20 mouse cellular contexts compared by ENCODE assay signal in the genomic region with DNA sequence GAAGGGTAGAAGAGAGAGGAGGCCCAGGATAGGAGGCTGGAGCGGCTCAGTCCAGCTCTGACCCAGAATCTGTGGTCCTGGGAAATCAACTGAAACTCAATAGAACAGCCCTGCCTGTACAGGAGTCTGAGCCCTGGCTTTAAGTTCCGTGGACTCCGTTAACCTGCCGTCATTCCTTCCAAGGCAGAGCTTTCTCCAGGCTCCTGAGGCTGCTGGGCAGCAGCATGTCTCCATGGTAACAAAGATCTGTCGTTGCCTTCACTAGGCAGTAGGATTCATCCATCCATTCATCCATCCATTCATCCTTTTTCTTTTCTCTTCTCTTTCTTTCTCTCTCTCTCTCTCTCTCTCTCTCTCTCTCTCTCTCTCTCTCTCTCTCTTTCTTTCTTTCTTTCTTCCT. TPM values are rescaled to one million over a fixed set of nuclear protein-coding genes. Genes with fewer than 3 reads are reported as not detected.
DNase-seq lines count a peak whose midpoint lies in the region; ATAC-seq and TF ChIP-seq lines count a peak whose summit lies in the region.
"Had no signal": no experiment of that assay in that cellular context is flagged by ENCODE, and none has a peak within 500 bp of the region (broad histone marks: within the 10 kb centered on the region; RNA-seq: fewer than 3 reads in every experiment).

No protein-coding gene starts in this region.

- H3K36me3 ChIP-seq in hindbrain, embryonic 10.5 days, result no peaks in the 10 kb centered on the region
- H3K36me3 ChIP-seq in hindbrain, embryonic 12.5 days, result no peaks in the 10 kb centered on the region
- no peaks in the 10 kb centered on the region for H3K36me3 ChIP-seq in hindbrain, postnatal 0 days (ENCODE audit: insufficient read depth, low read length)
- no peaks in the 10 kb centered on the region for H3K36me3 ChIP-seq in midbrain, embryonic 15.5 days (replicated peaks)
- no peaks in the 10 kb centered on the region for H3K36me3 ChIP-seq in stomach, postnatal 0 days (ENCODE audit: control insufficient read depth, insufficient read depth, low read length)
- H3K36me3 ChIP-seq: embryonic facial prominence, embryonic 15.5 days; heart, embryonic 10.5 days; hindbrain, embryonic 15.5 days; liver, embryonic 13.5 days had no signal

- H3K4me1 ChIP-seq in hindbrain, embryonic 10.5 days (replicated peaks), result peaks cover 71% of the 10 kb centered on the region
- peaks cover 14% of the 10 kb centered on the region for H3K4me1 ChIP-seq in hindbrain, embryonic 12.5 days
- H3K4me1 ChIP-seq in hindbrain, postnatal 0 days (ENCODE audit: insufficient read depth, low read length), result 0 out of 2 replicates have a peak, but pooled peaks cover 5% of the 10 kb centered on the region
- peaks cover 16% of the 10 kb centered on the region for H3K4me1 ChIP-seq in midbrain, embryonic 15.5 days
- no peaks in the 10 kb centered on the region for H3K4me1 ChIP-seq in stomach, postnatal 0 days (replicated peaks; ENCODE audit: control insufficient read depth, insufficient read depth)
- H3K4me1 ChIP-seq: liver, embryonic 13.5 days had no signal

- no peaks in the 10 kb centered on the region for H3K9me3 ChIP-seq in hindbrain, embryonic 10.5 days
- H3K9me3 ChIP-seq in hindbrain, embryonic 12.5 days (replicated peaks), result no peaks in the 10 kb centered on the region
- H3K9me3 ChIP-seq in hindbrain, postnatal 0 days (ENCODE audit: low read length), result no peaks in the 10 kb centered on the region
- no peaks in the 10 kb centered on the region for H3K9me3 ChIP-seq in midbrain, embryonic 15.5 days
- no peaks in the 10 kb centered on the region for H3K9me3 ChIP-seq in stomach, postnatal 0 days (ENCODE audit: control insufficient read depth, low read length)
- H3K9me3 ChIP-seq: embryonic facial prominence, embryonic 15.5 days; heart, embryonic 10.5 days; hindbrain, embryonic 15.5 days; liver, embryonic 13.5 days had no signal

- peak overlapping the region; percentile 70 for H3K27ac ChIP-seq in hindbrain, embryonic 10.5 days
- H3K27ac ChIP-seq in hindbrain, embryonic 12.5 days, result no peak overlapping the region
- H3K27ac ChIP-seq in hindbrain, postnatal 0 days, result 0 out of 2 replicates have a peak overlapping the region, but pooled peaks have one; percentile 4
- peak overlapping the region; percentile 65 for H3K27ac ChIP-seq in midbrain, embryonic 15.5 days
- no peak overlapping the region for H3K27ac ChIP-seq in stomach, postnatal 0 days (replicated peaks)
- H3K27ac ChIP-seq: embryonic facial prominence, embryonic 15.5 days; heart, embryonic 10.5 days; left cerebral cortex, adult 2 months; liver, embryonic 13.5 days had no signal

- H3K27me3 ChIP-seq in hindbrain, embryonic 10.5 days (ENCODE audit: insufficient read depth, poor library complexity, severe bottlenecking), result peaks cover 3% of the 10 kb centered on the region; the same call in 1 of the 2 replicates
- 0 out of 2 replicates have a peak, but pooled peaks cover 3% of the 10 kb centered on the region for H3K27me3 ChIP-seq in hindbrain, embryonic 12.5 days
- H3K27me3 ChIP-seq in hindbrain, postnatal 0 days (ENCODE audit: insufficient read depth, low read length), result no peaks in the 10 kb centered on the region
- no peaks in the 10 kb centered on the region for H3K27me3 ChIP-seq in midbrain, embryonic 15.5 days (replicated peaks)
- H3K27me3 ChIP-seq in stomach, postnatal 0 days (ENCODE audit: control insufficient read depth, insufficient read depth, low read length), result no peaks in the 10 kb centered on the region
- H3K27me3 ChIP-seq: hindbrain, embryonic 15.5 days; liver, embryonic 13.5 days had no signal

- H3K9ac ChIP-seq in hindbrain, embryonic 12.5 days, result no peak overlapping the region
- no peak overlapping the region for H3K9ac ChIP-seq in hindbrain, postnatal 0 days (replicated peaks; ENCODE audit: low read length)
- no peak overlapping the region for H3K9ac ChIP-seq in midbrain, embryonic 15.5 days
- H3K9ac ChIP-seq in stomach, postnatal 0 days (ENCODE audit: low read length), result no peak overlapping the region
- H3K9ac ChIP-seq: embryonic facial prominence, embryonic 15.5 days; hindbrain, embryonic 15.5 days; liver, embryonic 13.5 days; lung, embryonic 14.5 days had no signal

- no peak for ATAC-seq in hindbrain, embryonic 12.5 days (ENCODE audit: low FRiP score)
- no peak; the same call in 1 of the 2 replicates for ATAC-seq in hindbrain, postnatal 0 days
- ATAC-seq in midbrain, embryonic 15.5 days (replicated peaks), result peak; percentile 82
- no peak for ATAC-seq in CD4-positive, CD25-positive, alpha-beta regulatory T cell, adult 4 months
- no peak for ATAC-seq in stomach, postnatal 0 days (ENCODE audit: low FRiP score, low TSS enrichment)

- TF ChIP-seq POLR2A in brain, embryonic 14.5 days (IDR thresholded peaks at IDR 0.05; ENCODE audit: borderline replicate concordance, extremely low read depth, insufficient read depth, insufficient read length, poor library complexity, severe bottlenecking), result no peak

- no peak for DNase-seq in hindbrain, embryonic 10.5 days (ENCODE audit: low spot score)
- DNase-seq in brain, embryonic 14.5 days (ENCODE audit: low read depth), result peak; percentile 70
- DNase-seq in hindbrain, postnatal 0 days (ENCODE audit: low spot score), result peak; percentile 59
- DNase-seq in stomach, postnatal 0 days (ENCODE audit: low spot score), result no peak
- DNase-seq: B cell, adult 2 months; cerebellum, adult 9-11 months; kidney, adult 8-10 months; kidney, postnatal 14 days; liver, embryonic 13.5 days; lung, embryonic 14.5 days; lung, postnatal 36 days had no signal

- WGBS in hindbrain, embryonic 10.5 days, result 46% methylated on average over 5 of the region's 5 CpGs
- 42% methylated on average over 5 of the region's 5 CpGs for WGBS in hindbrain, embryonic 12.5 days
- 22% methylated on average over 5 of the region's 5 CpGs for WGBS in hindbrain, postnatal 0 days
- WGBS in midbrain, embryonic 15.5 days, result 19% methylated on average over 5 of the region's 5 CpGs
- 39% methylated on average over 5 of the region's 5 CpGs for WGBS in stomach, postnatal 0 days

- no peak overlapping the region for H3K4me2 ChIP-seq in hindbrain, embryonic 12.5 days (replicated peaks)
- H3K4me2 ChIP-seq in hindbrain, postnatal 0 days (ENCODE audit: low read depth, low read length), result no peak overlapping the region
- no peak overlapping the region for H3K4me2 ChIP-seq in midbrain, embryonic 15.5 days
- H3K4me2 ChIP-seq in stomach, postnatal 0 days (replicated peaks; ENCODE audit: low read depth), result no peak overlapping the region
- H3K4me2 ChIP-seq: embryonic facial prominence, embryonic 15.5 days; hindbrain, embryonic 15.5 days; liver, embryonic 13.5 days; lung, embryonic 14.5 days had no signal

- no peak for TF ChIP-seq EP300 in stomach, postnatal 0 days (optimal IDR thresholded peaks at IDR 0.05)

- no peak for TF ChIP-seq CTCF in brain, embryonic 14.5 days (IDR thresholded peaks at IDR 0.05; ENCODE audit: borderline replicate concordance, extremely low read depth, insufficient read depth, insufficient read length)
- no peak for TF ChIP-seq CTCF in hindbrain, postnatal 0 days (IDR thresholded peaks at IDR 0.05; ENCODE audit: low read depth)
- TF ChIP-seq CTCF in stomach, postnatal 0 days (IDR thresholded peaks at IDR 0.05; ENCODE audit: low read depth), result no peak

- no peak overlapping the region for H3K4me3 ChIP-seq in hindbrain, embryonic 10.5 days
- H3K4me3 ChIP-seq in hindbrain, embryonic 12.5 days, result no peak overlapping the region
- H3K4me3 ChIP-seq in hindbrain, postnatal 0 days (ENCODE audit: low read length), result no peak overlapping the region
- H3K4me3 ChIP-seq in midbrain, embryonic 15.5 days, result no peak overlapping the region
- H3K4me3 ChIP-seq in stomach, postnatal 0 days (ENCODE audit: low read depth, low read length), result no peak overlapping the region
- H3K4me3 ChIP-seq: embryonic facial prominence, embryonic 15.5 days; heart, embryonic 10.5 days; hindbrain, embryonic 15.5 days; left cerebral cortex, adult 2 months; liver, embryonic 13.5 days; myocyte had no signal

RNA-seq across cellular contexts. Expression of a gene that starts 15.6 kb away (rescaled TPM):
- 14.8 and 17.4 TPM in 2 replicates for polyA plus RNA-seq in hindbrain, embryonic 10.5 days (2016; fragmentation: Nextera tagmentation; extraction: Ambion mirVana)
- 7.0 and 9.1 TPM in 2 replicates for polyA plus RNA-seq in hindbrain, embryonic 12.5 days (2016; fragmentation: Nextera tagmentation; extraction: Ambion mirVana)
- 5.1 and 6.3 TPM in 2 replicates for polyA plus RNA-seq in brain, embryonic 14.5 days (2012; rRNA removed)
- total RNA-seq in hindbrain, postnatal 0 days (2014; rRNA removed), result 0.36 and 13.6 TPM in 2 replicates
- 0.74 and 0.95 TPM in 2 replicates for polyA plus RNA-seq in hindbrain, postnatal 0 days (2015; fragmentation: Nextera tagmentation; extraction: Ambion mirVana)
- polyA plus RNA-seq in midbrain, embryonic 15.5 days (2015; fragmentation: Nextera tagmentation; extraction: Ambion mirVana), result 2.4 and 3.7 TPM in 2 replicates
- polyA plus RNA-seq in CD4-positive, CD25-positive, alpha-beta regulatory T cell, adult 4 months (2017; shearing (Covaris generic)), result not detected
- polyA plus RNA-seq in stomach, postnatal 0 days (2015; fragmentation: Nextera tagmentation; extraction: Ambion mirVana), result 6.3 and 6.9 TPM in 2 replicates
- total RNA-seq: megakaryocyte-erythroid progenitor cell, adult 5-6 weeks had no signal

RNA-seq across cellular contexts. Expression of a gene that starts 31.6 kb away (rescaled TPM):
- 224 and 253 TPM in 2 replicates for polyA plus RNA-seq in hindbrain, embryonic 10.5 days (2016; fragmentation: Nextera tagmentation; extraction: Ambion mirVana)
- polyA plus RNA-seq in hindbrain, embryonic 12.5 days (2016; fragmentation: Nextera tagmentation; extraction: Ambion mirVana), result 130 and 135 TPM in 2 replicates
- 29.5 and 34.1 TPM in 2 replicates for polyA plus RNA-seq in brain, embryonic 14.5 days (2012; rRNA removed)
- total RNA-seq in hindbrain, postnatal 0 days (2014; rRNA removed), result 10.8 and 17.1 TPM in 2 replicates
- 28.9 and 35.1 TPM in 2 replicates for polyA plus RNA-seq in hindbrain, postnatal 0 days (2015; fragmentation: Nextera tagmentation; extraction: Ambion mirVana)
- polyA plus RNA-seq in midbrain, embryonic 15.5 days (2015; fragmentation: Nextera tagmentation; extraction: Ambion mirVana), result 24.8 and 30.6 TPM in 2 replicates
- polyA plus RNA-seq in CD4-positive, CD25-positive, alpha-beta regulatory T cell, adult 4 months (2017; shearing (Covaris generic)), result 10 to 100 TPM; 12.6 to 31.4 TPM
- polyA plus RNA-seq in stomach, postnatal 0 days (2015; fragmentation: Nextera tagmentation; extraction: Ambion mirVana), result 26.9 and 34.9 TPM in 2 replicates

RNA-seq across cellular contexts. Expression of a gene that starts 33.8 kb away (rescaled TPM):
- 13.3 and 18.0 TPM in 2 replicates for polyA plus RNA-seq in hindbrain, embryonic 10.5 days (2016; fragmentation: Nextera tagmentation; extraction: Ambion mirVana)
- 16.7 and 18.1 TPM in 2 replicates for polyA plus RNA-seq in hindbrain, embryonic 12.5 days (2016; fragmentation: Nextera tagmentation; extraction: Ambion mirVana)
- 18.3 and 22.3 TPM in 2 replicates for polyA plus RNA-seq in brain, embryonic 14.5 days (2012; rRNA removed)
- total RNA-seq in hindbrain, postnatal 0 days (2014; rRNA removed), result 12.8 and 15.5 TPM in 2 replicates
- 9.3 and 9.4 TPM in 2 replicates for polyA plus RNA-seq in hindbrain, postnatal 0 days (2015; fragmentation: Nextera tagmentation; extraction: Ambion mirVana)
- polyA plus RNA-seq in midbrain, embryonic 15.5 days (2015; fragmentation: Nextera tagmentation; extraction: Ambion mirVana), result 14.3 and 16.9 TPM in 2 replicates
- polyA plus RNA-seq in CD4-positive, CD25-positive, alpha-beta regulatory T cell, adult 4 months (2017; shearing (Covaris generic)), result 10 to 100 TPM; 13.0 to 24.8 TPM
- polyA plus RNA-seq in stomach, postnatal 0 days (2015; fragmentation: Nextera tagmentation; extraction: Ambion mirVana), result 6.1 and 6.9 TPM in 2 replicates

RNA-seq across cellular contexts. Expression of a gene that starts 45.7 kb away (rescaled TPM):
- 76.8 and 86.1 TPM in 2 replicates for polyA plus RNA-seq in hindbrain, embryonic 10.5 days (2016; fragmentation: Nextera tagmentation; extraction: Ambion mirVana)
- 94.9 and 96.6 TPM in 2 replicates for polyA plus RNA-seq in hindbrain, embryonic 12.5 days (2016; fragmentation: Nextera tagmentation; extraction: Ambion mirVana)
- polyA plus RNA-seq in brain, embryonic 14.5 days (2012; rRNA removed), result 95.4 and 95.6 TPM in 2 replicates
- total RNA-seq in hindbrain, postnatal 0 days (2014; rRNA removed), result 22.5 and 26.0 TPM in 2 replicates
- 70.2 and 77.6 TPM in 2 replicates for polyA plus RNA-seq in hindbrain, postnatal 0 days (2015; fragmentation: Nextera tagmentation; extraction: Ambion mirVana)
- polyA plus RNA-seq in midbrain, embryonic 15.5 days (2015; fragmentation: Nextera tagmentation; extraction: Ambion mirVana), result 96.9 and 104 TPM in 2 replicates
- polyA plus RNA-seq in CD4-positive, CD25-positive, alpha-beta regulatory T cell, adult 4 months (2017; shearing (Covaris generic)), result 10 to 100 TPM; 72.3 to 96.7 TPM
- 36.1 and 37.3 TPM in 2 replicates for polyA plus RNA-seq in stomach, postnatal 0 days (2015; fragmentation: Nextera tagmentation; extraction: Ambion mirVana)

Comparison
In these comparisons a context has a peak if more than half of its experiments do, and no peak if none do; other contexts are left out.
1. DNase-seq: peak in brain, embryonic 14.5 days (single experiment) and hindbrain, postnatal 0 days (single experiment); none in hindbrain, embryonic 10.5 days (single experiment) and stomach, postnatal 0 days (single experiment).
2. H3K27ac ChIP-seq: peak in hindbrain, embryonic 10.5 days (single experiment), hindbrain, postnatal 0 days (single experiment) and midbrain, embryonic 15.5 days (single experiment); none in hindbrain, embryonic 12.5 days (single experiment) and stomach, postnatal 0 days (single experiment).